Mouse (Mus musculus): ENCODE results near the gene Rcc1. TPM values are rescaled to one million over a fixed set of nuclear protein-coding genes. Genes with fewer than 3 reads are reported as not detected.

The Rcc1 gene
- total and polyA plus RNA-seq, 2 experiments, result 3.0 to 4.0 TPM

GRCm38 (mm10) chr4:132391063-132391740 is 37.8 kb upstream of the Rcc1 start:
- WGBS, result 96% methylated on average over 8 of the region's 8 CpGs
- Histone ChIP-seq H3K27ac (replicated peaks; ENCODE audit: insufficient read depth, low read depth, low read length) (no peak overlapping the region), H3K4me1 (ENCODE audit: control insufficient read depth, insufficient read depth, low read length) (peaks cover 5% of the 10 kb centered on the region; the same call in 1 of the 2 replicates), H3K27me3 (ENCODE audit: control insufficient read depth, insufficient read depth, low read length) (no peaks in the 10 kb centered on the region), H3K4me3 (ENCODE audit: insufficient read depth, low read depth, low read length) (no peak overlapping the region), H3K9ac (ENCODE audit: low read depth, low read length) (no peak overlapping the region), H3K36me3 (ENCODE audit: control insufficient read depth, insufficient read depth, low read length) (peaks cover under 1% of the 10 kb centered on the region; the same call in 1 of the 2 replicates), H3K79me2 (ENCODE audit: control insufficient read depth, insufficient read depth, low read length) (peaks cover 26% of the 10 kb centered on the region; the same call in 1 of the 2 replicates)
- no peak for TF ChIP-seq CTCF (IDR thresholded peaks at IDR 0.05; ENCODE audit: low read depth, low read length)
- no peak for TF ChIP-seq POLR2A (IDR thresholded peaks at IDR 0.05; ENCODE audit: extremely low read depth, insufficient read depth, low read length)
- DNase-seq (ENCODE audit: extremely low read depth, low read depth, low spot score), result no peak

DNA sequence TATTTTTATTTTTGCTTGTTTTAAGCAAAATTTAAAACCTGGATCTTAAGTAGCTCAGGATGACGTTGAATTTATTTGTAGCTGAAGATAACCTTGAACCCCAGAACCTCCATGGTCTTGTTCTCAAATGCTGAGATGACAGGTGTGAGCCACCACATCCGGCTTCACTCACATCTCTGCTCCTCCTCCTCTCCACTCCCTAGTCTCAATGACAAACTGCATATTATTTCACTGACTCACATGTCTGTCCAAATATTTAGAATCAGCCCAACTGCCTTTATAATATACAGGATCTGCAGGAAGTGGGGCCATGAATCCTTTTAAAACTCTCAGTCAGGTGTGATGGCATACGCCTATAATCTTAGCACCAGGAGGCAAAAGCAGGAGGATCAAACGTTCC is 35.9 kb upstream of the Rcc1 start:
- Histone ChIP-seq H3K4me3 (ENCODE audit: insufficient read depth, low read depth, low read length) (no peak overlapping the region), H3K36me3 (ENCODE audit: control insufficient read depth, insufficient read depth, low read length) (peaks cover 11% of the 10 kb centered on the region), H3K9ac (ENCODE audit: low read depth, low read length) (no peak overlapping the region), H3K27ac (replicated peaks; ENCODE audit: insufficient read depth, low read depth, low read length) (no peak overlapping the region), H3K79me2 (ENCODE audit: control insufficient read depth, insufficient read depth, low read length) (peaks cover 20% of the 10 kb centered on the region; the same call in 1 of the 2 replicates), H3K27me3 (ENCODE audit: control insufficient read depth, insufficient read depth, low read length) (no peaks in the 10 kb centered on the region), H3K4me1 (ENCODE audit: control insufficient read depth, insufficient read depth, low read length) (peaks cover 5% of the 10 kb centered on the region; the same call in 1 of the 2 replicates)
- 86% methylated on average over 4 of the region's 4 CpGs for WGBS
- no peak for DNase-seq (ENCODE audit: extremely low read depth, low read depth, low spot score)
- TF ChIP-seq CTCF (IDR thresholded peaks at IDR 0.05; ENCODE audit: low read depth, low read length) (no peak), POLR2A (IDR thresholded peaks at IDR 0.05; ENCODE audit: extremely low read depth, insufficient read depth, low read length) (no peak)

DNA sequence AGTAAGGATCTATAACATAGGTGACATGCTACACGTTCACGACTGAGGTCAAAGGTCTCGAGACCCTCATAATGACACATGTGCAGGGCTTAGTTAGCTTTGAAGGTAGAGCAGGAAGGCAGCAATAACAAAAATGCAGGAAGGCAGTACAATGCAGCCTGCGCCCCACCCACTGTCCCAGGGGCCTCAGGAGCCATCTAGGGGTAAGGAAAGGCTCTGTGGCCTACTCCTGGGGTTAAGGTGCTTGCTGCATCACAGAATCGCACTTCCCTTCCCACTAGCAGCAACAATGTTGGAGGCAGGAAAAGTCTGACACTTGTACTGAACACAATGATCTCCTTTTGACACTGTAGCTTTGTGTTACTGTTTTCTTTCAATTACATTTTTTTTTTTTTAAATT is 34.2 kb upstream of the Rcc1 start:
- H3K79me2 ChIP-seq (ENCODE audit: control insufficient read depth, insufficient read depth, low read length), result peaks cover 23% of the 10 kb centered on the region; the same call in 1 of the 2 replicates
- 65% methylated on average over 5 of the region's 5 CpGs for WGBS
- H3K27me3 ChIP-seq (ENCODE audit: control insufficient read depth, insufficient read depth, low read length), result no peaks in the 10 kb centered on the region
- H3K4me3 ChIP-seq (ENCODE audit: insufficient read depth, low read depth, low read length), result no peak overlapping the region
- H3K27ac ChIP-seq (replicated peaks; ENCODE audit: insufficient read depth, low read depth, low read length), result no peak overlapping the region
- peaks cover 14% of the 10 kb centered on the region for H3K36me3 ChIP-seq (ENCODE audit: control insufficient read depth, insufficient read depth, low read length)
- DNase-seq (ENCODE audit: extremely low read depth, low read depth, low spot score), result no peak
- H3K4me1 ChIP-seq (ENCODE audit: control insufficient read depth, insufficient read depth, low read length), result peaks cover 5% of the 10 kb centered on the region; the same call in 1 of the 2 replicates
- TF ChIP-seq POLR2A (IDR thresholded peaks at IDR 0.05; ENCODE audit: extremely low read depth, insufficient read depth, low read length) (no peak), CTCF (IDR thresholded peaks at IDR 0.05; ENCODE audit: low read depth, low read length) (no peak)
- peak overlapping the region; percentile 16; the same call in 1 of the 2 replicates for H3K9ac ChIP-seq (ENCODE audit: low read depth, low read length)

GRCm38 (mm10) chr4:132386846-132387245 is 33.4 kb upstream of the Rcc1 start:
- H3K4me1 ChIP-seq (ENCODE audit: control insufficient read depth, insufficient read depth, low read length), result peaks cover 5% of the 10 kb centered on the region
- no peak overlapping the region for H3K9ac ChIP-seq (ENCODE audit: low read depth, low read length)
- H3K4me3 ChIP-seq (ENCODE audit: insufficient read depth, low read depth, low read length), result no peak overlapping the region
- 83% methylated on average over 7 of the region's 7 CpGs for WGBS
- H3K27me3 ChIP-seq (ENCODE audit: control insufficient read depth, insufficient read depth, low read length), result no peaks in the 10 kb centered on the region
- peaks cover 14% of the 10 kb centered on the region for H3K36me3 ChIP-seq (ENCODE audit: control insufficient read depth, insufficient read depth, low read length)
- TF ChIP-seq POLR2A (IDR thresholded peaks at IDR 0.05; ENCODE audit: extremely low read depth, insufficient read depth, low read length) (no peak), CTCF (IDR thresholded peaks at IDR 0.05; ENCODE audit: low read depth, low read length) (no peak)
- no peak overlapping the region for H3K27ac ChIP-seq (replicated peaks; ENCODE audit: insufficient read depth, low read depth, low read length)
- peaks cover 23% of the 10 kb centered on the region; the same call in 1 of the 2 replicates for H3K79me2 ChIP-seq (ENCODE audit: control insufficient read depth, insufficient read depth, low read length)
- DNase-seq (ENCODE audit: extremely low read depth, low read depth, low spot score), result no peak

DNA sequence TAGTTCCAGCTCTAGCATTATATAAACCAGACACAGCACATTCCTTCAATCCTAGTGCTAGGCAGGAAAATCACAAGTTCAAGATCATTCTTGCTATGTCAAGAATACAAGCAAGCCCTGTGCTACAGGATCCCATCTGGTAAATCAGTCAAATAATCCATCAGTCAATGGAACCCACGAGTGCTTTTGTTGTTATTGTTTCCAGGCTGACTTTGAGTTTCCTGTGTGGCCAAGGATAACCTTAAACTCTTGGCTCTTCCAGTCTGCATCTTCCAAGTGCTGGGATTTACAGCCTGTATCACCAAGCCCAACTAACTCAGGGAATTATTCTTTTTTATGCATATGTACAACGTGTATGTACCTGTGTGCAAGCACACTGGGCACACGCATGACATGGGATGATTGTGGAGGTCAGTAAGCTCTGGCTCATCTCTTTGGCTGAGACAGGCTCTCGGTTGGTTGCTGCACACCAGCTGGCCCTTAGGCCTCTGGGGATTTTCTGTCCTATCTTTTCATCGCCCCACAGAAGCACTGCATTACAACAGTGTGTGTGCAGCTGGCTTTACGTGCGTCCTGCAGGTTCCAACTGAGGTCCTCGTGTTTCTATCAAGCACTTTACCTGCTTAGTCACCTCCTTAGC is 32.5 kb upstream of the Rcc1 start:
- WGBS, result 85% methylated on average over 8 of the region's 8 CpGs

More for the DNA sequence above, 32.5 kb upstream of the Rcc1 start:
- no peak for DNase-seq (ENCODE audit: extremely low read depth, low read depth, low spot score)
- Histone ChIP-seq H3K27ac (replicated peaks; ENCODE audit: insufficient read depth, low read depth, low read length) (no peak overlapping the region), H3K4me1 (ENCODE audit: control insufficient read depth, insufficient read depth, low read length) (peaks cover 6% of the 10 kb centered on the region), H3K79me2 (ENCODE audit: control insufficient read depth, insufficient read depth, low read length) (peaks cover 23% of the 10 kb centered on the region; the same call in 1 of the 2 replicates), H3K36me3 (ENCODE audit: control insufficient read depth, insufficient read depth, low read length) (peaks cover 15% of the 10 kb centered on the region), H3K27me3 (ENCODE audit: control insufficient read depth, insufficient read depth, low read length) (no peaks in the 10 kb centered on the region), H3K9ac (ENCODE audit: low read depth, low read length) (no peak overlapping the region), H3K4me3 (ENCODE audit: insufficient read depth, low read depth, low read length) (no peak overlapping the region)
- TF ChIP-seq POLR2A (IDR thresholded peaks at IDR 0.05; ENCODE audit: extremely low read depth, insufficient read depth, low read length), result no peak
- TF ChIP-seq CTCF (IDR thresholded peaks at IDR 0.05; ENCODE audit: low read depth, low read length), result no peak
